Mouse (Mus musculus) neural tube, embryonic 13.5 days (tissue): Measurements from ENCODE around the gene Sox3. TPM values are rescaled to one million over a fixed set of nuclear protein-coding genes. Genes with fewer than 3 reads are reported as not detected.

ENCODE experiments used
- ATAC-seq: fragments of 200-750 bp; cut with Nextera tagmentation; 2 replicates; pipeline ENCODE4 v1.8.0; 2017; ENCODE audit warnings: low read depth, mild to moderate bottlenecking, moderate TSS enrichment, moderate library complexity
- H3K27ac ChIP-seq: fragments of 300-500 bp; sonication (generic); replicated peaks from 2 replicates; pipeline ENCODE4 v1.5.1; 2015; ENCODE audit warnings: moderate library complexity, mild to moderate bottlenecking, inconsistent platforms
- H3K27me3 ChIP-seq: fragments of 300-500 bp; sonication (generic); 2 replicates; pipeline ENCODE4 v1.6.1; 2015; ENCODE audit warnings: mild to moderate bottlenecking, inconsistent platforms
- H3K36me3 ChIP-seq: fragments of 300-500 bp; sonication (generic); 2 replicates; pipeline ENCODE4 v1.6.1; 2015; ENCODE audit warnings: mild to moderate bottlenecking, inconsistent platforms
- H3K4me1 ChIP-seq: fragments of 300-500 bp; sonication (generic); replicated peaks from 2 replicates; pipeline ENCODE4 v1.6.1; 2015; ENCODE audit warnings: inconsistent platforms
- H3K4me2 ChIP-seq: fragments of 300-500 bp; sonication (generic); 2 replicates; pipeline ENCODE4 v1.6.1; 2015; ENCODE audit warnings: inconsistent platforms, mild to moderate bottlenecking, moderate library complexity
- H3K4me3 ChIP-seq: fragments of 300-500 bp; sonication (generic); 2 replicates; pipeline ENCODE4 v1.5.1; 2015; ENCODE audit warnings: mild to moderate bottlenecking, inconsistent platforms
- H3K9ac ChIP-seq: fragments of 300-500 bp; sonication (generic); 2 replicates; pipeline ENCODE4 v1.6.1; 2015; ENCODE audit warnings: moderate library complexity, mild to moderate bottlenecking, inconsistent platforms
- H3K9me3 ChIP-seq: fragments of 300-500 bp; sonication (generic); 2 replicates; pipeline ENCODE4 v1.6.1; 2016; ENCODE audit warnings: inconsistent platforms
- WGBS: fragments of 180-500 bp; shearing (Covaris S2); methylation state at CpG from one replicate; pipeline ENCODE4 v1.1.7; 2015; 5-methylcytosine and 5-hydroxymethylcytosine counted together
- polyA plus RNA-seq: library from polyadenylated mRNA; unstranded; fragments of >200 nt; fragmentation: Nextera tagmentation; extraction: Ambion mirVana; gene quantifications from 2 replicates; pipeline ENCODE4 v1.2.1, GENCODE M21; 2015

Gene Sox3
- polyA plus RNA-seq: 0.56 and 0.71 TPM in 2 replicates

- Histone ChIP-seq H3K36me3 (no peaks in the 10 kb centered on the region), H3K4me3 (peak within 1 kb of the TSS; percentile 54), H3K9me3 (no peaks in the 10 kb centered on the region), H3K4me1 (peaks cover 25% of the 10 kb centered on the region), H3K9ac (peak within 1 kb of the TSS; percentile 69), H3K27me3 (peaks cover 44% of the 10 kb centered on the region), H3K27ac (0 out of 2 replicates have a peak within 1 kb of the TSS, but pooled peaks have one; percentile 28), H3K4me2 (peak within 1 kb of the TSS; percentile 66)
- peak; percentile 47 for ATAC-seq
- 19% methylated on average over 64 of the region's 92 CpGs for WGBS
Observed at GRCm38 (mm10) chrX:60892801-60893681, at the start of gene Sox3. TSS of gene Sox3 (minus strand) at chrX:60893430.

- no peak overlapping the region for H3K27ac ChIP-seq
- H3K9ac ChIP-seq: no peak overlapping the region
- no peak for ATAC-seq
- no peaks in the 10 kb centered on the region for H3K4me1 ChIP-seq
- no peak overlapping the region for H3K4me2 ChIP-seq
- no peaks in the 10 kb centered on the region for H3K36me3 ChIP-seq
- H3K27me3 ChIP-seq: no peaks in the 10 kb centered on the region
- H3K9me3 ChIP-seq: no peaks in the 10 kb centered on the region
- WGBS: 80% methylated on average over 3 of the region's 3 CpGs
- H3K4me3 ChIP-seq: no peak overlapping the region
Observed at GRCm38 (mm10) chrX:60940225-60940624, 47.0 kb upstream of the Sox3 start.

GRCm38 (mm10) chrX:60899546-60899945 is 6.3 kb upstream of the Sox3 start:
- Histone ChIP-seq H3K9ac (no peak overlapping the region), H3K27me3 (peaks cover 23% of the 10 kb centered on the region), H3K4me1 (0 out of 2 replicates have a peak, but pooled peaks cover 7% of the 10 kb centered on the region), H3K36me3 (no peaks in the 10 kb centered on the region), H3K27ac (no peak overlapping the region), H3K4me2 (no peak overlapping the region), H3K9me3 (no peaks in the 10 kb centered on the region), H3K4me3 (no peak overlapping the region)
- WGBS: 26% methylated on average over 4 of the region's 4 CpGs
- no peak for ATAC-seq

- no peak overlapping the region for H3K9ac ChIP-seq
- H3K4me2 ChIP-seq: peak overlapping the region; percentile 41
- peaks cover 16% of the 10 kb centered on the region for H3K4me1 ChIP-seq
- no peak for ATAC-seq
- no peak overlapping the region for H3K27ac ChIP-seq
- WGBS: 14% methylated on average over 18 of the region's 18 CpGs
- peaks cover 26% of the 10 kb centered on the region for H3K27me3 ChIP-seq
- H3K9me3 ChIP-seq: no peaks in the 10 kb centered on the region
- H3K4me3 ChIP-seq: no peak overlapping the region
- no peaks in the 10 kb centered on the region for H3K36me3 ChIP-seq
Observed at GRCm38 (mm10) chrX:60898641-60899040, 5.4 kb upstream of the Sox3 start.

- H3K4me2 ChIP-seq: peak overlapping the region; percentile 66; the same call in 1 of the 2 replicates
- no peaks in the 10 kb centered on the region for H3K36me3 ChIP-seq
- H3K9me3 ChIP-seq: no peaks in the 10 kb centered on the region
- no peak overlapping the region for H3K9ac ChIP-seq
- H3K27ac ChIP-seq: no peak overlapping the region
- H3K4me1 ChIP-seq: peaks cover 25% of the 10 kb centered on the region
- no peak for ATAC-seq
- 25% methylated on average over 13 of the region's 13 CpGs for WGBS
- no peak overlapping the region for H3K4me3 ChIP-seq
- peaks cover 26% of the 10 kb centered on the region for H3K27me3 ChIP-seq
Observed at GRCm38 (mm10) chrX:60896296-60896695, 3.1 kb upstream of the Sox3 start.

- no peak overlapping the region for H3K4me3 ChIP-seq
Observed at GRCm38 (mm10) chrX:60895416-60895815, 2.2 kb upstream of the Sox3 start.

GRCm38 (mm10) chrX:60893720-60894543 is 702 bp upstream of the Sox3 start:
- Histone ChIP-seq H3K4me1 (peaks cover 25% of the 10 kb centered on the region), H3K36me3 (no peaks in the 10 kb centered on the region), H3K4me3 (peak overlapping the region; percentile 54), H3K9me3 (no peaks in the 10 kb centered on the region), H3K9ac (no peak overlapping the region), H3K4me2 (peak overlapping the region; percentile 66), H3K27ac (no peak overlapping the region), H3K27me3 (peaks cover 38% of the 10 kb centered on the region)
- ATAC-seq: peak; percentile 26; the same call in 1 of the 2 replicates
- 18% methylated on average over 45 of the region's 59 CpGs for WGBS

More at GRCm38 (mm10) chrX:60895416-60895815, 2.2 kb upstream of the Sox3 start:
- no peak overlapping the region for H3K27ac ChIP-seq
- no peak overlapping the region for H3K9ac ChIP-seq
- H3K9me3 ChIP-seq: no peaks in the 10 kb centered on the region
- peaks cover 30% of the 10 kb centered on the region for H3K27me3 ChIP-seq
- no peak for ATAC-seq
- H3K4me1 ChIP-seq: peaks cover 25% of the 10 kb centered on the region
- WGBS: 23% methylated on average over 11 of the region's 11 CpGs
- H3K4me2 ChIP-seq: peak overlapping the region; percentile 66
- H3K36me3 ChIP-seq: no peaks in the 10 kb centered on the region

- H3K27ac ChIP-seq: 0 out of 2 replicates have a peak overlapping the region, but pooled peaks have one; percentile 3
- H3K36me3 ChIP-seq: no peaks in the 10 kb centered on the region
Observed at GRCm38 (mm10) chrX:60892098-60892800, 981 bp downstream of the Sox3 start.

GRCm38 (mm10) chrX:60891329-60892095 is 1.7 kb downstream of the Sox3 start:
- peak overlapping the region; percentile 54 for H3K4me3 ChIP-seq
- peaks cover 25% of the 10 kb centered on the region for H3K4me1 ChIP-seq
- H3K27me3 ChIP-seq: peaks cover 33% of the 10 kb centered on the region
- H3K9ac ChIP-seq: peak overlapping the region; percentile 69
- peak overlapping the region; percentile 66 for H3K4me2 ChIP-seq
- 20% methylated on average over 43 of the region's 43 CpGs for WGBS
- H3K27ac ChIP-seq: no peak overlapping the region
- H3K9me3 ChIP-seq: no peaks in the 10 kb centered on the region
- no peak for ATAC-seq
- H3K36me3 ChIP-seq: no peaks in the 10 kb centered on the region

More at GRCm38 (mm10) chrX:60892098-60892800, 981 bp downstream of the Sox3 start:
- H3K4me3 ChIP-seq: peak overlapping the region; percentile 54
- peak overlapping the region; percentile 66 for H3K4me2 ChIP-seq
- peak; percentile 78 for ATAC-seq
- peaks cover 40% of the 10 kb centered on the region for H3K27me3 ChIP-seq
- peak overlapping the region; percentile 69 for H3K9ac ChIP-seq
- WGBS: 28% methylated on average over 61 of the region's 102 CpGs
- H3K4me1 ChIP-seq: peaks cover 25% of the 10 kb centered on the region
- no peaks in the 10 kb centered on the region for H3K9me3 ChIP-seq

- ATAC-seq: no peak
- Histone ChIP-seq H3K4me2 (peak overlapping the region; percentile 66), H3K9ac (0 out of 2 replicates have a peak overlapping the region, but pooled peaks have one; percentile 69), H3K27ac (no peak overlapping the region), H3K4me3 (peak overlapping the region; percentile 54), H3K27me3 (peaks cover 30% of the 10 kb centered on the region), H3K9me3 (no peaks in the 10 kb centered on the region), H3K36me3 (no peaks in the 10 kb centered on the region), H3K4me1 (peaks cover 19% of the 10 kb centered on the region)
- WGBS: 20% methylated on average over 18 of the region's 18 CpGs
Observed at GRCm38 (mm10) chrX:60890651-60891050, 2.6 kb downstream of the Sox3 start.
